In genomic region chr4:31419240-31419639, GRCm38 (mm10) we compare ENCODE assay signal across 7 mouse cellular contexts.
DNase-seq lines count a peak whose midpoint lies in the region; ATAC-seq and TF ChIP-seq lines count a peak whose summit lies in the region.

No protein-coding gene starts in this region.

- WGBS in forebrain, embryonic 11.5 days, result 10% methylated on average over 6 of the region's 6 CpGs
- WGBS in hindbrain, embryonic 11.5 days, result 7% methylated on average over 6 of the region's 6 CpGs
- WGBS in midbrain, embryonic 10.5 days, result 17% methylated on average over 6 of the region's 6 CpGs
- 10% methylated on average over 6 of the region's 6 CpGs for WGBS in stomach, embryonic 14.5 days

- ATAC-seq in forebrain, embryonic 11.5 days (replicated peaks; ENCODE audit: low FRiP score), result peak; percentile 64
- ATAC-seq in hindbrain, embryonic 11.5 days (ENCODE audit: low FRiP score), result peak; percentile 59; the same call in 1 of the 2 replicates
- peak; percentile 46; the same call in 1 of the 2 replicates for ATAC-seq in stomach, embryonic 14.5 days (ENCODE audit: insufficient number of reproducible peaks, insufficient read depth, low FRiP score, low read depth)

- H3K4me1 ChIP-seq in forebrain, embryonic 11.5 days (replicated peaks; ENCODE audit: control insufficient read depth, insufficient read depth, low read length), result no peaks in the 10 kb centered on the region
- H3K4me1 ChIP-seq in hindbrain, embryonic 11.5 days (replicated peaks; ENCODE audit: control insufficient read depth, insufficient read depth, low read length), result no peaks in the 10 kb centered on the region
- H3K4me1 ChIP-seq in midbrain, embryonic 10.5 days, result 0 out of 2 replicates have a peak, but pooled peaks cover 2% of the 10 kb centered on the region
- H3K4me1 ChIP-seq in stomach, embryonic 14.5 days (ENCODE audit: control insufficient read depth, insufficient read depth, low read length), result no peaks in the 10 kb centered on the region

- H3K36me3 ChIP-seq in forebrain, embryonic 11.5 days (ENCODE audit: control insufficient read depth, insufficient read depth, low read length), result no peaks in the 10 kb centered on the region
- H3K36me3 ChIP-seq in hindbrain, embryonic 11.5 days (ENCODE audit: control insufficient read depth, insufficient read depth, low read length), result no peaks in the 10 kb centered on the region
- no peaks in the 10 kb centered on the region for H3K36me3 ChIP-seq in midbrain, embryonic 10.5 days
- H3K36me3 ChIP-seq in stomach, embryonic 14.5 days (ENCODE audit: control insufficient read depth, insufficient read depth, low read length), result no peaks in the 10 kb centered on the region

- H3K27ac ChIP-seq in forebrain, embryonic 11.5 days (ENCODE audit: low read depth, low read length), result no peak overlapping the region
- no peak overlapping the region for H3K27ac ChIP-seq in hindbrain, embryonic 11.5 days (ENCODE audit: low read depth, low read length)
- H3K27ac ChIP-seq in midbrain, embryonic 10.5 days (replicated peaks), result no peak overlapping the region; the same call in 1 of the 2 replicates
- no peak overlapping the region for H3K27ac ChIP-seq in stomach, embryonic 14.5 days (ENCODE audit: low read length)

- no peaks in the 10 kb centered on the region for H3K27me3 ChIP-seq in forebrain, embryonic 11.5 days (ENCODE audit: control insufficient read depth, insufficient read depth, low read length)
- H3K27me3 ChIP-seq in hindbrain, embryonic 11.5 days (ENCODE audit: control insufficient read depth, insufficient read depth, low read length), result no peaks in the 10 kb centered on the region
- no peaks in the 10 kb centered on the region for H3K27me3 ChIP-seq in midbrain, embryonic 10.5 days (ENCODE audit: low read depth, poor library complexity, severe bottlenecking)
- no peaks in the 10 kb centered on the region for H3K27me3 ChIP-seq in stomach, embryonic 14.5 days (ENCODE audit: control insufficient read depth, insufficient read depth, low read length)

- TF ChIP-seq CTCF in brain, embryonic 14.5 days (IDR thresholded peaks at IDR 0.05; ENCODE audit: borderline replicate concordance, extremely low read depth, insufficient read depth, insufficient read length), result peak; percentile 74

- H3K9ac ChIP-seq in forebrain, embryonic 11.5 days (ENCODE audit: low read length), result no peak overlapping the region
- no peak overlapping the region for H3K9ac ChIP-seq in hindbrain, embryonic 11.5 days (ENCODE audit: low read depth, low read length)
- H3K9ac ChIP-seq in stomach, embryonic 14.5 days (replicated peaks; ENCODE audit: low read depth, low read length), result no peak overlapping the region

- H3K9me3 ChIP-seq in forebrain, embryonic 11.5 days (ENCODE audit: control insufficient read depth, low read length), result no peaks in the 10 kb centered on the region
- no peaks in the 10 kb centered on the region for H3K9me3 ChIP-seq in hindbrain, embryonic 11.5 days (ENCODE audit: control insufficient read depth, low read length)
- no peaks in the 10 kb centered on the region for H3K9me3 ChIP-seq in midbrain, embryonic 10.5 days (replicated peaks)
- H3K9me3 ChIP-seq in stomach, embryonic 14.5 days (ENCODE audit: control insufficient read depth, low read depth, low read length), result no peaks in the 10 kb centered on the region; the same call in 1 of the 2 replicates

- no peak for TF ChIP-seq POLR2A in brain, embryonic 14.5 days (IDR thresholded peaks at IDR 0.05; ENCODE audit: borderline replicate concordance, extremely low read depth, insufficient read depth, insufficient read length, poor library complexity, severe bottlenecking)

- H3K4me2 ChIP-seq in forebrain, embryonic 11.5 days (ENCODE audit: low read depth, low read length, severe bottlenecking), result no peak overlapping the region
- H3K4me2 ChIP-seq in hindbrain, embryonic 11.5 days (replicated peaks; ENCODE audit: low read depth, low read length), result no peak overlapping the region
- no peak overlapping the region for H3K4me2 ChIP-seq in stomach, embryonic 14.5 days (replicated peaks; ENCODE audit: low read depth, low read length)

- peak; percentile 2 for DNase-seq in MEL-GATA-1-ER (ENCODE audit: extremely low read depth, low read depth)
- peak; percentile 92 for DNase-seq in brain, embryonic 14.5 days (ENCODE audit: low read depth)
- DNase-seq in forebrain, embryonic 11.5 days (ENCODE audit: low spot score), result peak; percentile 76
- peak; percentile 83 for DNase-seq in hindbrain, embryonic 11.5 days (ENCODE audit: low spot score)
- DNase-seq in layer of hippocampus, postnatal 25 days (ENCODE audit: extremely low spot score in 1 of 2, low spot score in 1 of 2), result peak; percentile 35 to 66
- peak; percentile 63 for DNase-seq in midbrain, embryonic 10.5 days (ENCODE audit: low spot score)

- no peak overlapping the region for H3K4me3 ChIP-seq in forebrain, embryonic 11.5 days (ENCODE audit: low read depth, low read length)
- H3K4me3 ChIP-seq in hindbrain, embryonic 11.5 days (ENCODE audit: low read depth, low read length), result no peak overlapping the region
- H3K4me3 ChIP-seq in midbrain, embryonic 10.5 days, result no peak overlapping the region
- no peak overlapping the region for H3K4me3 ChIP-seq in stomach, embryonic 14.5 days (ENCODE audit: low read depth, low read length)

Comparison
In these comparisons a context has a peak if more than half of its experiments do, and no peak if none do; other contexts are left out.
1. DNase-seq: peak in every context shown above with its lines; median percentile 92 in brain, embryonic 14.5 days; 83 in hindbrain, embryonic 11.5 days; 76 in forebrain, embryonic 11.5 days; 63 in midbrain, embryonic 10.5 days; 50 in layer of hippocampus, postnatal 25 days; 2 in MEL-GATA-1-ER.